Mouse (Mus musculus): ENCODE results near the gene Magea6. TPM values are rescaled to one million over a fixed set of nuclear protein-coding genes. Genes with fewer than 3 reads are reported as not detected.
"Not testable (repeated sequence)": the region's sequence is repeated elsewhere in the genome, so short reads cannot be mapped to it uniquely, and the experiment has no call there.

Gene Magea6
- polyA plus RNA-seq (2015; fragmentation: Nextera tagmentation; extraction: Ambion mirVana): not detected in 2 replicates

GRCm38 (mm10) chrX:154935887-154936286 is at the start of gene Magea6:
Gene Magea6, minus strand, starts transcription at chrX:154935987.
- DNase-seq (ENCODE audit: low spot score): not testable (repeated sequence)

- DNase-seq (ENCODE audit: low spot score): not testable (repeated sequence)
These were observed 13.6 kb upstream of the Magea6 start, which contains the start of gene Magea3 for GRCm38 (mm10) chrX:154949405-154949804. Gene Magea3, minus strand, starts transcription at chrX:154949505.

- not testable (repeated sequence) for DNase-seq (ENCODE audit: low spot score)
These were observed 45.6 kb downstream of the Magea6 start, which contains the start of gene Cldn34b1 for GRCm38 (mm10) chrX:154890167-154890566. Gene Cldn34b1, minus strand, starts transcription at chrX:154890267.

Other genes starting within 250 kb of the Magea6 start
- gene Cldn34b1, start 45.7 kb downstream of the Magea6 start, polyA plus RNA-seq (2015; fragmentation: Nextera tagmentation; extraction: Ambion mirVana): not detected in 2 replicates
- not detected in 2 replicates for gene Magea3, start 13.5 kb upstream of the Magea6 start, polyA plus RNA-seq (2015; fragmentation: Nextera tagmentation; extraction: Ambion mirVana)
- gene Magea8, start 59.9 kb upstream of the Magea6 start, polyA plus RNA-seq (2015; fragmentation: Nextera tagmentation; extraction: Ambion mirVana): not detected in 2 replicates
- gene Magea5, start 127.2 kb upstream of the Magea6 start, polyA plus RNA-seq (2015; fragmentation: Nextera tagmentation; extraction: Ambion mirVana): not detected in 2 replicates
- not detected in 2 replicates for gene Magea1, start 153.8 kb upstream of the Magea6 start, polyA plus RNA-seq (2015; fragmentation: Nextera tagmentation; extraction: Ambion mirVana)
- not detected in 2 replicates for gene Magea2, start 157.7 kb upstream of the Magea6 start, polyA plus RNA-seq (2015; fragmentation: Nextera tagmentation; extraction: Ambion mirVana)
- gene Cldn34b2, start 192.4 kb upstream of the Magea6 start, polyA plus RNA-seq (2015; fragmentation: Nextera tagmentation; extraction: Ambion mirVana): not detected in 2 replicates